ENCODE assay signal across 30 mouse cellular contexts in genomic region chr3:79792307-79792706, GRCm38 (mm10). TPM values are rescaled to one million over a fixed set of nuclear protein-coding genes. Genes with fewer than 3 reads are reported as not detected.
DNase-seq lines count a peak whose midpoint lies in the region; ATAC-seq lines count a peak whose summit lies in the region.
"Had no signal": no experiment of that assay in that cellular context is flagged by ENCODE, and none has a peak within 500 bp of the region (broad histone marks: within the 10 kb centered on the region; RNA-seq: fewer than 3 reads in every experiment).

No protein-coding gene starts in this region.

- no peak overlapping the region for H3K9ac ChIP-seq in embryonic facial prominence, embryonic 13.5 days
- no peak overlapping the region for H3K9ac ChIP-seq in lung, embryonic 15.5 days
- H3K9ac ChIP-seq: embryonic facial prominence, embryonic 15.5 days; forebrain, postnatal 0 days; heart, embryonic 12.5 days; heart, embryonic 15.5 days; hindbrain, embryonic 14.5 days had no signal

- H3K27me3 ChIP-seq in embryonic facial prominence, embryonic 13.5 days = no peaks in the 10 kb centered on the region
- no peaks in the 10 kb centered on the region for H3K27me3 ChIP-seq in embryonic facial prominence, embryonic 10.5 days (replicated peaks; ENCODE audit: low read depth, poor library complexity, severe bottlenecking)
- no peaks in the 10 kb centered on the region for H3K27me3 ChIP-seq in lung, embryonic 15.5 days
- H3K27me3 ChIP-seq: CH12.LX; embryonic facial prominence, embryonic 15.5 days; heart, embryonic 12.5 days; heart, embryonic 15.5 days had no signal

- peak; percentile 62; the same call in 1 of the 2 replicates for ATAC-seq in embryonic facial prominence, embryonic 13.5 days (ENCODE audit: insufficient number of reproducible peaks, insufficient read depth, low FRiP score, low TSS enrichment, low read depth)
- ATAC-seq in lung, embryonic 15.5 days (ENCODE audit: borderline replicate concordance, extremely low read depth, low FRiP score, low TSS enrichment) = 0 out of 2 replicates have a peak, but pooled peaks have one; percentile 39
- ATAC-seq: forebrain, embryonic 14.5 days; forebrain, postnatal 0 days; intestine, postnatal 0 days; Patski had no signal

- no peak for DNase-seq in embryonic facial prominence, embryonic 10.5 days (ENCODE audit: low spot score)
- peak; percentile 31 to 76 for DNase-seq in gastrocnemius, adult 8-10 months (ENCODE audit: low spot score in 2 of 2)
- no peak for DNase-seq in gastrocnemius, postnatal 14 days
- no peak for DNase-seq in lung, postnatal 4 days
- peak; percentile 70 for DNase-seq in gastrocnemius, postnatal 25 days
- DNase-seq: adrenal gland, postnatal 10 days; adrenal gland, postnatal 36 days; B cell, adult 2 months; cerebellum, adult 18-20 months; cerebellum, adult 9-11 months; cerebellum, postnatal 36 days; embryo, embryonic 11 days; forebrain, postnatal 0 days; heart, adult 18-20 months; heart, postnatal 10 days; heart, postnatal 36 days had no signal

- H3K4me3 ChIP-seq in embryonic facial prominence, embryonic 13.5 days = no peak overlapping the region
- H3K4me3 ChIP-seq in embryonic facial prominence, embryonic 10.5 days = no peak overlapping the region
- H3K4me3 ChIP-seq in lung, embryonic 15.5 days = no peak overlapping the region
- H3K4me3 ChIP-seq: embryonic facial prominence, embryonic 15.5 days; heart, embryonic 12.5 days; heart, embryonic 15.5 days; hindbrain, embryonic 10.5 days had no signal

- H3K4me1 ChIP-seq in embryonic facial prominence, embryonic 13.5 days = no peaks in the 10 kb centered on the region
- H3K4me1 ChIP-seq in embryonic facial prominence, embryonic 10.5 days = no peaks in the 10 kb centered on the region
- H3K4me1 ChIP-seq in lung, embryonic 15.5 days = no peaks in the 10 kb centered on the region
- H3K4me1 ChIP-seq: embryonic facial prominence, embryonic 15.5 days; heart, embryonic 12.5 days; heart, embryonic 15.5 days; hindbrain, embryonic 10.5 days had no signal

- 86% methylated on average over 6 of the region's 6 CpGs for WGBS in embryonic facial prominence, embryonic 13.5 days
- 87% methylated on average over 6 of the region's 6 CpGs for WGBS in embryonic facial prominence, embryonic 10.5 days
- 76% methylated on average over 6 of the region's 6 CpGs for WGBS in lung, embryonic 15.5 days

- H3K36me3 ChIP-seq in embryonic facial prominence, embryonic 13.5 days = no peaks in the 10 kb centered on the region
- H3K36me3 ChIP-seq in embryonic facial prominence, embryonic 10.5 days (replicated peaks) = no peaks in the 10 kb centered on the region
- H3K36me3 ChIP-seq in lung, embryonic 15.5 days = no peaks in the 10 kb centered on the region
- H3K36me3 ChIP-seq: embryonic facial prominence, embryonic 15.5 days; G1E; heart, embryonic 12.5 days; heart, embryonic 15.5 days; hindbrain, embryonic 10.5 days had no signal

- H3K4me2 ChIP-seq in embryonic facial prominence, embryonic 13.5 days = no peak overlapping the region
- H3K4me2 ChIP-seq in lung, embryonic 15.5 days = no peak overlapping the region
- H3K4me2 ChIP-seq: embryonic facial prominence, embryonic 15.5 days; heart, embryonic 12.5 days; heart, embryonic 15.5 days; hindbrain, embryonic 14.5 days had no signal

- H3K27ac ChIP-seq in embryonic facial prominence, embryonic 13.5 days = no peak overlapping the region
- no peak overlapping the region for H3K27ac ChIP-seq in embryonic facial prominence, embryonic 10.5 days (replicated peaks)
- no peak overlapping the region for H3K27ac ChIP-seq in lung, embryonic 15.5 days
- H3K27ac ChIP-seq: embryonic facial prominence, embryonic 15.5 days; heart, embryonic 15.5 days; hindbrain, embryonic 10.5 days; hindbrain, embryonic 14.5 days had no signal

- intact Hi-C loops in gastrocnemius, postnatal 14 days (cut with DNase I; ENCODE audit: low total_unique reads) = no loop called here

- no peaks in the 10 kb centered on the region for H3K9me3 ChIP-seq in embryonic facial prominence, embryonic 13.5 days
- no peaks in the 10 kb centered on the region for H3K9me3 ChIP-seq in embryonic facial prominence, embryonic 10.5 days
- H3K9me3 ChIP-seq in lung, embryonic 15.5 days = no peaks in the 10 kb centered on the region
- H3K9me3 ChIP-seq: embryonic facial prominence, embryonic 15.5 days; G1E; heart, embryonic 15.5 days; hindbrain, embryonic 10.5 days had no signal

RNA-seq across cellular contexts. Expression of gene Rxfp1, which starts 54.6 kb away (rescaled TPM):
- 1.9 and 2.6 TPM in 2 replicates for polyA plus RNA-seq in embryonic facial prominence, embryonic 13.5 days (2015; fragmentation: Nextera tagmentation; extraction: Ambion mirVana)
- 0.04 and 0.15 TPM in 2 replicates for polyA plus RNA-seq in embryonic facial prominence, embryonic 10.5 days (2016; fragmentation: Nextera tagmentation; extraction: Ambion mirVana)
- total RNA-seq in gastrocnemius, adult 8-10 months (2022) = under 1 TPM in 1 of 4 experiments, not detected in 3; 0.08 TPM
- total RNA-seq in gastrocnemius, postnatal 14 days (2021) = not detected
- 0.63 and 1.3 TPM in 2 replicates for polyA plus RNA-seq in lung, embryonic 15.5 days (2015; fragmentation: Nextera tagmentation; extraction: Ambion mirVana)
- total RNA-seq in gastrocnemius, postnatal 25 days (2021) = not detected
- total RNA-seq: adrenal gland, adult 18-20 months had no signal
- polyA plus RNA-seq: G1E; hindbrain, embryonic 10.5 days; intestine, embryonic 14.5 days had no signal

Comparison
In these comparisons a context has a peak if more than half of its experiments do, and no peak if none do; other contexts are left out.
1. DNase-seq: peak in gastrocnemius, adult 8-10 months (2 of 2) and gastrocnemius, postnatal 25 days (single experiment); none in embryonic facial prominence, embryonic 10.5 days (single experiment), gastrocnemius, postnatal 14 days (single experiment) and lung, postnatal 4 days (0 of 2).